Mouse (Mus musculus) liver, embryonic 16.5 days (tissue): Measurements from ENCODE around the gene Llgl2. TPM values are rescaled to one million over a fixed set of nuclear protein-coding genes. Genes with fewer than 3 reads are reported as not detected.

Source experiments
- microRNA-seq: library from miRNA; unstranded; fragments of <30 nt; microRNA quantifications from one replicate; pipeline ENCODE4, GENCODE M21; 2016
- polyA plus RNA-seq: library from polyadenylated mRNA; unstranded; fragments of >200 nt; fragmentation: Nextera tagmentation; extraction: Ambion mirVana; gene quantifications from 2 replicates; pipeline ENCODE4 v1.2.1, GENCODE M21; 2015

The Llgl2 gene
- polyA plus RNA-seq, 1 experiment from 2014 or later = 15.6 TPM

Small RNAs within 50 kb of the gene (microRNA-seq; reads per million reads assigned to microRNA genes)
- not detected for gene Mir5621

Other genes starting within 250 kb of the Llgl2 start
- 47.6 and 49.5 TPM in 2 replicates for gene Mrps7, start 220.1 kb upstream of the Llgl2 start, polyA plus RNA-seq
- gene Gga3, start 220.0 kb upstream of the Llgl2 start, polyA plus RNA-seq = 7.9 TPM in 2 replicates
- 28.4 and 28.6 TPM in 2 replicates for gene Mif4gd, start 211.1 kb upstream of the Llgl2 start, polyA plus RNA-seq
- gene Slc25a19, start 195.8 kb upstream of the Llgl2 start, polyA plus RNA-seq = 8.7 and 8.8 TPM in 2 replicates
- 49.1 and 53.1 TPM in 2 replicates for gene Grb2, start 115.5 kb upstream of the Llgl2 start, polyA plus RNA-seq
- 8.9 and 10.4 TPM in 2 replicates for gene Tmem94, start 58.6 kb upstream of the Llgl2 start, polyA plus RNA-seq
- 5.1 and 6.1 TPM in 2 replicates for gene Caskin2, start 10.4 kb upstream of the Llgl2 start, polyA plus RNA-seq
- gene Tsen54, start 9.3 kb upstream of the Llgl2 start, polyA plus RNA-seq = 10.2 and 12.4 TPM in 2 replicates
- 0.34 and 1.5 TPM in 2 replicates for gene Myo15b, start 34.4 kb downstream of the Llgl2 start, polyA plus RNA-seq
- gene Smim5, start 75.9 kb downstream of the Llgl2 start, polyA plus RNA-seq = 29.5 and 30.1 TPM in 2 replicates
- 2.7 and 3.1 TPM in 2 replicates for gene Smim6, start 88.0 kb downstream of the Llgl2 start, polyA plus RNA-seq
- gene Sap30bp, start 109.2 kb downstream of the Llgl2 start, polyA plus RNA-seq = 13.6 and 16.2 TPM in 2 replicates
- 7.9 and 8.9 TPM in 2 replicates for gene Recql5, start 109.4 kb downstream of the Llgl2 start, polyA plus RNA-seq
- gene Itgb4, start 150.7 kb downstream of the Llgl2 start, polyA plus RNA-seq = 0.14 and 0.40 TPM in 2 replicates
- 180 and 192 TPM in 2 replicates for gene Galk1, start 188.7 kb downstream of the Llgl2 start, polyA plus RNA-seq
- 527 and 601 TPM in 2 replicates for gene H3f3b, start 203.9 kb downstream of the Llgl2 start, polyA plus RNA-seq
- gene Unk, start 206.3 kb downstream of the Llgl2 start, polyA plus RNA-seq = 8.8 and 10.8 TPM in 2 replicates